Mouse (Mus musculus) embryo, embryonic 9.5 days (tissue): ENCODE results near the gene Mafg.
"Not testable (repeated sequence)": the region's sequence is repeated elsewhere in the genome, so short reads cannot be mapped to it uniquely, and the experiment has no call there.

Experiments used
- DNase-seq: peaks from one replicate; pipeline ENCODE4 v3.0.0-alpha.2; 2017; ENCODE audit errors: extremely low spot score

Gene Mafg

GRCm38 (mm10) chr11:120633520-120634343 lies at the start of gene Mafg:
TSS of gene Mafg (minus strand) at chr11:120633600.
- DNase-seq: peak; percentile 94

- no peak for DNase-seq
These were observed 49.3 kb upstream of the Mafg start for GRCm38 (mm10) chr11:120682683-120683082.

- DNase-seq: no peak
These were observed 46.5 kb upstream of the Mafg start for GRCm38 (mm10) chr11:120679909-120680308.

GRCm38 (mm10) chr11:120676951-120677350 lies 43.6 kb upstream of the Mafg start:
- DNase-seq: no peak

- DNase-seq: not testable (repeated sequence)
These were observed 42.5 kb upstream of the Mafg start for GRCm38 (mm10) chr11:120675875-120676274.

GRCm38 (mm10) chr11:120673594-120674122 lies 40.3 kb upstream of the Mafg start:
- no peak for DNase-seq

GRCm38 (mm10) chr11:120672687-120673593 lies 39.5 kb upstream of the Mafg start, which contains the start of gene Aspscr1:
TSS of gene Aspscr1 (plus strand) at chr11:120672973.
- DNase-seq: peak; percentile 95

- no peak for DNase-seq
These were observed 33.2 kb upstream of the Mafg start for GRCm38 (mm10) chr11:120666617-120667016.

GRCm38 (mm10) chr11:120665406-120665805 lies 32.0 kb upstream of the Mafg start:
- DNase-seq: no peak

GRCm38 (mm10) chr11:120663714-120664113 lies 30.3 kb upstream of the Mafg start:
- DNase-seq: no peak

GRCm38 (mm10) chr11:120662759-120663158 lies 29.4 kb upstream of the Mafg start:
- DNase-seq: no peak

- peak; percentile 52 for DNase-seq
These were observed 27.7 kb upstream of the Mafg start, which contains the start of gene Notum for GRCm38 (mm10) chr11:120661076-120661460. TSS of gene Notum (minus strand) at chr11:120661175.

GRCm38 (mm10) chr11:120660301-120661075 lies 27.1 kb upstream of the Mafg start:
- peak; percentile 68 for DNase-seq

GRCm38 (mm10) chr11:120659509-120660300 lies 26.3 kb upstream of the Mafg start:
- DNase-seq: peak; percentile 23

- DNase-seq: peak; percentile 82
These were observed 25.5 kb upstream of the Mafg start for GRCm38 (mm10) chr11:120658876-120659410.

GRCm38 (mm10) chr11:120657301-120657700 lies 23.9 kb upstream of the Mafg start:
- DNase-seq: no peak

GRCm38 (mm10) chr11:120654741-120655140 lies 21.3 kb upstream of the Mafg start:
- DNase-seq: no peak

GRCm38 (mm10) chr11:120651872-120652271 lies 18.5 kb upstream of the Mafg start:
- no peak for DNase-seq

- DNase-seq: peak; percentile 52
These were observed 14.6 kb upstream of the Mafg start, which contains the start of gene Myadml2 for GRCm38 (mm10) chr11:120648001-120648476. TSS of gene Myadml2 (minus strand) at chr11:120648158.
